Mouse (Mus musculus): ENCODE data around the gene Ksr1.
A peak's percentile ranks its signal among the peaks of the same experiment; 100 is the strongest.
"Not testable (repeated sequence)": the region's sequence is repeated elsewhere in the genome, so short reads cannot be mapped to it uniquely, and the experiment has no call there.

The Ksr1 gene

DNA sequence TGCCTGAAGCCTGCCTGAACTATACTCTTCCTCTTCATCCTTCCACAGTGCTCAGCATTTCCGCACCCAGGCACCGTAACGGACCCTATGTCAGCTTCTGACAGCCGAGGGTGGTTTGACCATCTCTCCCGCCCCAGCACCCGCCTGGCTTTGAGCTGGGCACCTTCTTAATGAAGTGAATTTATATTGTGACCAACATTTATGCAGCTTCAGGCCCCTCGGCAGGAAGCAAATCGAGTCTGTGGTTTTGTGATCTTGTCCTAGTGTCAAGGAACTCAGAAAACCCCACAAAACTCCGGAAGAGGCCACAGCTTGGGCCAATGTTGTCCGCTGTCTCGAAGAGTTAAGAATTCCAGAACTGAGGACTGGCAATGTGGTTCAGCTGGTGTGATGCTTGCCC is 112.6 kb downstream of the Ksr1 start:
- no peak for DNase-seq

DNA sequence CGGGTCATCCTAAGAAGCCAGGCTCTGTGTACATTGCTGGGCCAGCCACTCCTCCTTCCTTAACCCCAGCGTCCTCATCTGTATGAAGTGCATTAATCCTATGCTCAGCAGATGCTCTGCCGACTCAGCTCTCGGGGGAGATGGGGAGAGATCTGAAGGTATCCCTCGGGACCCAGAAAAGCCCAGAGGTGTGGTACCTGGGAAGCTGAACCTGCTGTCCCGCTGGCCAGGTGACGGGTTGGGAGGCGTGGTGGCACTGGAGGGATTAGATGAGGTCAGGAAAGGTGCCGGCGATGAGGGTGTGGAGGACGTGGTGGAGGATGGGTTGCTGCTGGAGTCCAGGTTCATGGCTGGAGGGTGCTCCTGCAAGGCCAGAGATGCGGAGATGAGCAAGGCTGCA is 113.2 kb downstream of the Ksr1 start:
- DNase-seq, result no peak

DNA sequence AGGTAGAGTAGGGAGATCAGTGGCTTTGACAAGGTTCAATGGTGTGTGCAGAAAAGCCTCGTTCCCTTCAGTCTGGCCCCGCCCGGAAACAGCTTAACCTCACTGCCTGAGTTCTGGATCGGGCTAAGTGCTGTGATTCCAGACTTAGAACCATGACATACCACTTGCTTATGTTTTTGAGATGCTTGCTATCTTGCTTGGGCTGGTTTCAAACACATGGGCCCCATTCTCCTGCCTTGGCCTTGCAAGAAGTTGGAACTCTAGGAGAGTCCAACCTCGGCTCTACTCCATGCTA is 114.8 kb downstream of the Ksr1 start:
- no peak for DNase-seq

DNA sequence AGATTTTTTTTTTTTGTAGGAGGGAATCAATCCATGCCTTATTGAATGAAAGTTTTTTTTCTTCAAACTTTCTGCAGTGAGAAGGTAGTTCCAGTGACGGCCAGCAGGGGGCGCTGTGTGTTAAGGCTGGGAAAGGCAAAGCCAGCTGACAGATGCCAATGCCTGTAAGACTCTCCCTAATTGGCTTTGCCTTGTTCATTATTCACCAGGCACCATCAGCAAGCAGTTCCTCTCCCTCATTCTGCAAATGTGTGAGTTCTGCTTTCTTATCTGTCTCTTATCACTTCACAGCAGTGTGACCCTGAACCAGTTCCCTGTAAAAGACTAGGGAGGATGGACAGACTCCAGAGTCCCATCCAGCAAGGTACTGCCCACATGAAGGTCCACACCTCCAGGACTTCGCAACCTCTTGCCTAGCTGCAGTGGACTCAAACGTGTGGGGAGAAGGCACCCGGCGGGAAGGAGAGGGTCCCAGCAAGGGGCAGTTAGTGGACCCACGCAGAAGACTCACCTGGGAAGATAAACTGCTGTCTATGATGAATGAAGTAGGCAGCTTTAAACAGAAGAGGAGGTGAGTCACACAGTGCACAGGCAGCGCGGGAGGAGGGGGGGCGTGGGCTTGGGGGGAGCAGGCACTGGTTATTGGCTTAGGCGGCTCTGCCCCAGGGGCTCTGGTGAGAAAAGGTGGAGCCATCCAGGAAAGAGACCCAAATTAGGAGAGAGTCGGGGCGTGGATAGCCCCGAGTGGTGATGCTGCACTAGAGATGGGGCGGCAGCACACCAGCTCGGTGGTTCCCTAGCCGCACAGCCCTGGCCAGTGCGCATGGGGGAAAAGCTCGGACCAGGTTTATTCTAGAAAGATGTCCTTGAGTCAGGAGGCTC is 115.4 kb downstream of the Ksr1 start:
- DNase-seq, result peak; percentile 95

DNA sequence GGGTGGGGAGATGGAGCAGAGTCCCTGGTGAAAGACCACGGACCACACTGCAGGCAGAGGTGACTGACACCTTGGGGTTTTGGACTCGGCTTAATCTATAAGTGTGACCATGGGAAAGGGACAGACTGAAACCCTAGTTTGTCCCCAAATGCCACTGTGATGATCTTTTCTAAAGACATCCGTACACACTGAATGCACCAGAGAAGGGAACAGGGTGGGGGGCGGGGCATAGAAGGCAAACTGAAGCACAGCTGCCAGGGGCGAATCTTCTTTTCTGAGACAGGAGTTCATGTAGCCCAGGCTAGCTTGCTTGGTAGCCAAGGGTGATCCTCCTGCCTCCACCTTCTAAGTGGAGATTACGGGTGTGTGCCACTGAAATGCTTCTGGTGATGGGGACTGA is 122.5 kb downstream of the Ksr1 start:
- no peak for DNase-seq

DNA sequence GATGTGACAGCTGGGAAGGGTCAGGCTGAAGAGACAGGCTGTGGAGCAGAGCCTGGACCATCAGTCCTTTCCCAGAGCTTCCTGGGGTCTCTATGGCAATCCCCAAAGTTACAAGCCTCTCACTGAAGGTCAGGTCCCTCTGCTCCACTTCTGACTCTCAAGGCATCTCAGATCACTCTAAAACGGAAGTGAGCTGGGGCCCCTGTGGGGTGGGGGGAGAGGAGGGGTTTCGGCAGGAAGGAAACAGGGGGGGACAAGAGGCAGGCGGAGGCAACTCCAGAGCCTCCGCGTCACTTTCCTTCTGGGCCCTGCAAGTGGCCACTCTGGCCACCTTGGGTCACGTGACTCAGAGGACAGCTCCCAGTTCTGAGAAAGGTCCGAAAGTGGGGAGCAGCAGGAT is 122.9 kb downstream of the Ksr1 start:
- peak; percentile 45 for DNase-seq

DNA sequence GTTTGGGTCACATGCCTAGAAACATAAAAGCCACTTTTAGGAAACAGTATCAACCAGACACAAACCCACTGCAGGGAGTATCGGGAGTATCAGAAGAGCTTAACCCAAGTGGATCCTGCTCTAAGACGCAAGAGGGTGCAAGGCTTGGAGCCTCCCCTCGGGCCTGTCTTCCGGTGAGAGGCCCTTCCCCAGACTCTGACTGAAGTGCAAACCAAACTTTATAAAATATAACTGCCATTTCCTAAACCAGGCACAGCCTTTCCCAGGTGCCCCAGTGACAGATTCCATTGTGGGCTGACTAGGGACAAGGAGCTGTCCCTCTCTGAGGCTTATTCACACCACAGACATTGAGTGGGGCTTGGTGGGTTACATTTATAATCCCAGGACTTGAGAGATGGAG is 123.4 kb downstream of the Ksr1 start:
- no peak for DNase-seq

DNA sequence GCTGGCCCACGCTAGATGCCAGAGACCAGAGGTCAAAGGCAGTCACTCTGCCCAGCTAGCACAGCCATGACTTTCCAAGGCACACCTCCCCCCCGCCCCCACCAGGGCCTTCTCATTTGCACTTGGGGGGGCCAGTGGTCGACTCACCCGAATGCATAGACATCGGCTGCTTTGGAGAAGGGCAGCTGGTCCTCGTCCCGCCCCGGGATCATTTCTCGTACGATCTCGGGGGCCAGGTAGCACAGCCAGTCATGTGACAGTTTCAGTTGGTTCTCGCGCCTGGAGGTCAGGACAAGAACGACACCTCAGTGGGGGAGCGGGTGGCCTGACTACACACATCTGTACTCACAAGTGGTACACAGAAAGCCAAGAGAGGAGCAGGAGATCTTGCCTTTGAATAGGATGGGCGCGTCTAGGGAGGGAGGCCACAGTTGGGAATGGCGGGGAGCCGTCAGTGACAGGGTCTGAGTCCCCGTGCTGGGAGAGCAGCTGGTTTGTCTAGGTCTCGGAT is 125.6 kb downstream of the Ksr1 start:
- no peak for DNase-seq

DNA sequence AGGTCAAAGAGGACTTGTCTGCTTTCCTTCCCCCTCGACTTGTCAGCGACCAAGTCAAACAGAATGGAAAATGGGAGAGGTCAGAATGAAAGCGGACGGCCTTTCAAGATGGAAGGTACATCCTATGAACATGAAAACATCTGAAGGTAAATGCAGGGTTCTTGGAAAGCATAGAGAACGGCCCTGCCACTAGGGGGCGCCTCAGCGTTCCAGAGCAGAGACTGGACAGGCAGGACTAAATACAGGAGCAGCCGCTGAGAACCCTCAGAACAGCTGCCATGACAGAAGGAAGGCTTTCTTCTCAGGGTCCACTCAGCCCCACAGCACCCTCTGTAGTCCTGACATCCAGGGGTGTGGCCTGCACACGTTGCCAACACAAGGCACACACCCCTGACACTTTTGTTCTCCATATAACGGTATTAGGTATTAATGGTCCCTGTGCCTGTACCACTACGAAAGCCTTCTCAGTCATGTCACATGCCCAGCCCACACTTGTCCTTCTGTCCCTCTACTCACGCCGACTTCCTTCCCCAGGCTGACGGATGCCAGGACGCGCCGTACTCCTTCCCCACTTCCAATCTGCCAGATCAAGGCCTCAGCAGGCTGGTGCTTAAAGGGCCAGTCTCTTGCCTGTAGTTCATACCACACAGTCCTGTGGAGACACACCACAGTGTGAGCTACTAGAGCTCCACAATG is 126.2 kb downstream of the Ksr1 start:
- DNase-seq, result peak; percentile 66

DNA sequence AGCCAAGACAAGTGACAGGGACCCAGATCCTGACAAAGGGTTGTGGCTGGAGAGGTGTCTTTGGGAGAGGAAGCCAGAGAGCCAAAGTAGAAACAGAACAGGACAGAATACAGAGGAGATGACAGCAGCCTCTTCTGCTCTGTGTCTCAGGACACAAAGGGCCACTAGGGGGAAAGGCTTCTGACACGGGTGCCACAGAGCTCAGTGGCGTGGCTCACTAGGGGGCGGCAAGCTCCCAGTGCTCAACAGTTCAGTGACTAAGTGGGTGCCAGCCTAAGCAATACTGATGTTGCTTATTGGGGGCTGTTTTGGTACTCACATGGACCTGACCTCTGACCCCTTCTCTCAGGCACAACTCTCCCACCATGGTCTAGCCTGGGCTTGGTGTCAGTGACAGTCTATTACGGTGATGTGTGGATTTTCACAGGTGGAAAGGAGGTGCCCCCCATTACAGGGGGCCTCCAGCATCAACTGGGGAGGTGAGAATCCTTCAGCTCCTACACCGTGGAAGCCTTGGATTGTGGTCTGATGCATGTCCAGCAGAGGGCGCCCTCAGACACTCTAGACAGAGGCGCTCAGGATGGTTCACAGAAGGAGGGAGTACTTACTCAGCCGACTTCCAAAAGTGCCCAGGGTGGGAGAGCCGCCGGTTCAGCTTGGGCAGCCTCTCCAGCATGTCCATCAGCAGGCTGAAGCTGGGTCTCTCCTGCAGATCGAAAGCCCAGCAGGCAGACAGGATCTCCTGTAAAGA is 127.1 kb downstream of the Ksr1 start:
- peak; percentile 87 for DNase-seq

DNA sequence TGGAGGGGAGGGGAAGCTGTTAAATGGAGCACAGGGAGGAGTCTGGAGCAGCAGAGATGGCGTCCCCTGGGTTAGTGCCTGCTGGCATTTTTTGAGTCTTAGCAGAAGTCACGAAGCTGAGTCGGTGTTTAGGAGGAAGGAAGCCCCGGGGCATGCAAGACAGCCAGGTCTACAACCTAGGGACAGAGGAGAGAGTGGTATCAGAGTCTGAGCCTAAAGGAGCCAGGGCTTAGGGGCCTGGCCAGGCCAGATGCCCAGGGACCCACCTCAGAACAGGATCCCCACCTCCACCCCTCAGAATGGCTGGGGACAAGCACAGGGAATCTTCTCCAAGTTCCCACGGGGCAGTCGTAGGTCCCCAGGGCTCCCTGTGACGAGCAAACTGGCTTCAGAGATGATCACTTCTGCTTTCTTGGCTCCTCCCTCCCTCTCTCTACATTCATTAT is 129.0 kb downstream of the Ksr1 start:
- no peak for DNase-seq

DNA sequence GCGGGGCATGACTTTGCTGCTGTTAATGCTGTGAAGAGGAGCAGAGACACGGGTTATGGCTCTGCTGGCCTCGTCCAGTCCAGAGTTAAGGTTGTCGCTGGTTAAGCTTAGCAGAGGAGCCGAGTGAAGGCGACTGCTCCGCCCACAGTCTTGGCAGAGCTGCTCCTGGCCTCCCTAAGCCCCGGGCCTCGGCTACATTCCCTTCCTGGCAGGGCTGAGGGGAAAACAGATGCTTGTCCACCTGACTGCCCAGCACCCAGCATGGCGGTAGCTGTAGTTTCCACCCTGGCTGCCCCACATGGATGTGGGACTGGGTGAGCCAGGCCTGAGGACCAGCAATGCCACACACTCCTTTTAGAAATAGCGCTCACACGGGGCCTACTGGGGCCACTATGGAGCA is 130.0 kb downstream of the Ksr1 start:
- no peak for DNase-seq

DNA sequence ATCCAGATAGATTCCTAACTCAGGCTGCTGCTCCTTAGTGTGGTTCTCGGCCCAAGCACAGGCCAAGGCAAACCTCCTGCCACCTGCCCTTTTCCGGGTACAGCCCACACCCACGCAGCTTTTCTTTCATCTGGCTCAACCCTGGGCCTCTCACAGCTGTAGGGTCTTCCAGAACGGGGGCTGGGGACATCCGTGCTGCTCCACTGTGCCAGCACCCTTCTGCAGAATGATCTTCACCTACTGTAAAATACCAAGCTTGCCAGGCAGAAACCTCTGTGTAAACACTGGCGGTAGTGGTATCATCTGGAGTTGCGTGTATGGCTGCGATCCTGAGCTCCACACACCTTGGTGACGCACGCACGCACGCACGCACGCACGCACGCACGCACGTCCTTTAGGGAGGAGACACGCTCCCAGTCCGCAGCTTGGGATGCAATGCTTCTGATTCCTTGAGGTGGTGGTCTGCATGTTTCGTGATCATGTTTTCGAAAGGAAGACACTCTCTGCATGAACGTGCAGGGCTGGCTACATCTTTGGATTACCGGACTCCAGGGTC is 130.5 kb downstream of the Ksr1 start:
- no peak for DNase-seq

DNA sequence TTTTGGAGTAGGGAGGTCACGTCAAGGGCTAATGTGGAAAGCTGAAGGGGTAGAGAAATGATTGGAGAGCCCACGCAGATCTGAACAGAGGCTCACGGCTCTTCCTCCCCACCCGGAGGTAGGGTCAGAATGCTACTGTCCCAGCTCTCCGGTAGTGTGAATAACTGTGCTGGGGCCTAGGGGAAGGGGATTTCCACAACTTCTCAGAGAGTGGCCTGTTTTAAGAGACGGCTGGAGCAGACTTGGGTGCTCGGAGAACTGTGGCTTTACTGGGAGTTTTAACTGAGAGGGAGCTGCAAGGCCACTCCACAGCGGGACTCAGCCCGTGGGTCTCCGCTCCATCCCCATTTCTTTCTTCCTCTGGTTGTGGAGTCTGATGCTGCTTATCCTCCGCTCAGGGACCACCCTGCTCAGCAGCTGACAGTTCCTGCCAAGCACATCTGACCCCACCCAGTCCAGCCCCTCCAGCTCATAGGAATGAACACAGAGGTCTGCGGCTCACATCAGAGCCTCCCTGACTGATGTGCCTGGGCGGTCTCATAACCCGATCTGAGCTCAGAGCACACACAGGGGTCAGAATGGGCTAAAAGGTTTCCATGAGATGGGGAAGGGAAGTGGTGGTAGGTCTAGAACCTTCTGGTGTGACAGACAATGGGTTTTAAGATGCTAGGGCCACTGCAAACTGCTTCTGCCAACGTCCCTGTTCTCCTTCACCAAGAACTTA is 131.4 kb downstream of the Ksr1 start:
- DNase-seq, result no peak

DNA sequence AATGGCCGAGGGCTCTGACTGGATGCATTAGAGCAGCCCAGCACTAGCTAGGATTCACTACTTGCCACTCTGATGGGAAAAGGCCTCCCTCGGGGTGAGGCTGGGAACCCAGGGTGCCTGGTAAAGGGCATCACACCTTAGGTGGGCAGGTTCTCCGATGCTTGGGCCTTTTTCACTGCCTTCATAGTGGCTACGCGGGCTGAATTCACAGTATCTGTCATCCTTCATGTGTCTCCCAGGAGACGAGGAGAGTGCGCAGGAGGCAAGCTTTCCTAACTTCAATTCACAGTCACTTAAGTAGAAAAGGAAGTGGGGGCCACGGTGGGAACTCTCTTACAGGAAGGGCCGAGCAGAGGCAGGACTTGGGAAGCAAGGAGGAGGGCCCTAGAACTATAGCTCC is 132.4 kb downstream of the Ksr1 start:
- DNase-seq, result no peak

DNA sequence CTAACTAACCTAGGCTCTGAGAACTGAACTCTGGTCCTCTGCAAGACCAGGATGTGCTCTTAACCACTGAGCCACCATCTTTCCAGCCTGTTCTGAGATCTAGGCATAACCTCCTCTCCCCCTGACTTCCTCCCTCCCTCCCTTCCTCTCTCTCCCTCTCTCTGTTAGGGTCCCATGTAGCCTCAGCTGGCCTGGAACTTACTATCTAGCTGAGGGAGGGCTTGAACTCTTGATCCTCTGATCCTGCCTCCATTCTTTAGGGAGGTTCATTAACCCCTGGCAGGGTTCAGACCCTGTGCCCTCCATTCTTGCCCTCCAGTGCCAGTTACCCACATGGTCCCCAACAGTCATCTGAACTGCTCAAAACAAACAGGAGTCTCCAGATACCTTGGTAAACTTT is 133.2 kb downstream of the Ksr1 start:
- DNase-seq, result no peak

DNA sequence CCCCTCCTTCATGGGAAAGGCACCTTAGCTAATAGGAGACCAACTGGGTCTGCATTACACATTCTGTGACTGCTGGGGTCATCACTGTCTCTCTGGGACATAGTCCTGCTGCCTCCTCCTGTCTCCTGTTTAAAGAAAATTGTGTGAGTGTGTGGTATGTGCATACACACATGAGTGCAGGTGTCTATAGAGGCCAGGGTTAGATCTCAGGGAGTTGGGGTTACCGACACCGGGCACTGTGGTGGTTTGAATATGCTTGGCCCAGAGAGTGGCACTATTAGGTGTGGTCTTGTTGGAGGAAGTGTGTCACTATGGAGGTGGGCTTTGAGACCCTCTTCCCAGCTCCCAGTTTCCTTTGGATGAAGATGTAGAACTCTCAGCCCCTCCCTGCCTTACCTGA is 133.7 kb downstream of the Ksr1 start:
- no peak for DNase-seq

DNA sequence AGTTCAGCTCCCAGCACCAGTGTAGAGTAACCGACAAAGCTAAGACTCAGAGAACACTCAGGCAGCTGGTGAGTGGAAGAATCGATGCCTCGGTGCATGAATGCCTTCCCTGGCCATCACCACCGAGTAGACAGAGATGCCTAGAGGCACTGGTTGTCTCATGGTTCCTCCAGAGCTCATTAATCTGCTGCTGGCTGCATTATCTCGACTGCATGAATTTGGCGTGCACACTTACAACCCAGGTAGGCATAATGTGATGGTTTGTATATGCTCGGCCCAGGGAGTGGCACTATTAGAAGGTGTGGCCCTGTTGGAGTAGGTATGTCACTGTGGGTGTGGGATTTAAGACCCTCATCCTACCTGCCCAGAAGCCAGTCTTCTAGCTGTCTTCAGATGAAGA is 137.3 kb downstream of the Ksr1 start:
- DNase-seq, result no peak

DNA sequence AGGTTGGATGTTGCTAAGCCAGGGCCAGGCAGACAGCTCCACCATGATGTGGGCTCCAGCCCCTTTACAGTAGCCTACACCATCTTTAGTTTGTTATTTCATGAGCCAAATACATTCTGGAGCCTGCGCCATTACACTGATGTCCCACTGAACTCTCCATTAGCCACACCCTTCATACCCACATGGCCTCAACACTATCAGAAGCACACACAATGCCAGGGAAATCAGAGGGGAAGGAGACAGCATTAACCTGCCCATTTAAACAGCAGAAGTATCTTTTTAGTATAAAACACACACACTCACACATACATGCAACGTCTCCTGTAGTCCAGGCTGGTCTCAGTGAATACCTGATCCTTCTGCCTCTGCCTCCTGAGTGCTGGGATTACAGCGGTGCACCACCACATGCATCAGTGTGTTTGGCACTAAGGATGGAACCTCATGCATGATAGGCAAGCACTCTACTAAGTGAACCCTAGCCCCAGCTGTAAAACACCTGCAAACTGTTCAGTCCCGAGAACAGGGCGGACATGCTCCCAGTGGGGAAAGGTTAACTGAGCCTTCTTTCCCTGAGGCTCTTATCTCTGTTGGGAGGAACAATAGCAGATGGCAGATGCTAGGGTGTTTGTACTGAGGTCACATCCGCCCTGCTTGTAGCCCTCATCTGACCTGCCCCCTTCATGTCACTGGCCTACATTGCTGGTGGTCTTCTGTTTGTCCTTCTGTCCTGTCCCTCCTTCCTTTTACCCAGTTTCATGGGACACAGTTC is 138.0 kb downstream of the Ksr1 start:
- no peak for DNase-seq

DNA sequence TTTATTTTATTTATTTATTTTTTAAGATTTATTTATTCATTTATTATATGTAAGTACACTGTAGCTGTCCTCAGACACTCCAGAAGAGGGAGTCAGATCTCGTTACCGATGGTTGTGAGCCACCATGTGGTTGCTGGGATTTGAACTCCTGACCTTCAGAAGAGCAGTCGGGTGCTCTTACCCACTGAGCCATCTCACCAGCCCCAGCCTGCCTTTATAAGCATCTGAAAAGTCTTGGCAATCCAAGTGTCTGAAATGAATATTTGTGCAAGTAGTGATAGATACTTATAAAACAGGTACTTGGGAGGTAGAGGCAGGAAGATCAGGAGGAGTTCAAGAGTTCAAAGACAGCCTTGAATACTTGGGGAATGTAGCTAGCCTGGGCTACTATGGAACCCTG is 138.9 kb downstream of the Ksr1 start:
- DNase-seq, result not testable (repeated sequence)

DNA sequence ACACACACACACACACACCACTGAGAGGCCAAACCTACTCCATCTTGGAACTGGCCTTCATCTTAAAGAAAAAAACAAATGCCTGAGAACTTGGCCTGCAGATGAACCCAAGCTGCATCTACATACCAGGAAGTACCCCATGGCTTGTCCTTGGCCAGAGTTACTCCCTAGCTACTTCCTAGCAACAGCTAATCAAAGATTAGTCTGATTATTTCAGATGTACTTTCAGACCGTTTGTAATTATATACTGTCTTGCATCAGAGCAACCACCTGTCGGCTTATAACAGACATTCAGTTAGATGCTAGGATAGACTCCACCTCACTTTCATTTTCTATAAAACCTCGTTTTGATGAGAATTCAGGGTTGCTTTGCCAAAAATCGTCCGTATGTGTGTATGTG is 139.8 kb downstream of the Ksr1 start:
- no peak for DNase-seq
